Mouse (Mus musculus) cortical plate, adult 2 months (tissue): ENCODE data around the gene AI854703.

Experiments used
- CTCF ChIP-seq: fragments of 200-500 bp; IDR thresholded peaks from 2 replicates; pipeline ENCODE4 v1.5.1; 2011; ENCODE audit warnings: mild to moderate bottlenecking, control low read depth, low read length; ENCODE audit not compliant: insufficient read depth; ENCODE audit errors: extremely low read depth
- POLR2A ChIP-seq: fragments of 200-500 bp; IDR thresholded peaks from 2 replicates; pipeline ENCODE4 v1.6.1; 2011; ENCODE audit warnings: mild to moderate bottlenecking, low read length, control low read depth; ENCODE audit not compliant: insufficient read depth; ENCODE audit errors: extremely low read depth

DNA sequence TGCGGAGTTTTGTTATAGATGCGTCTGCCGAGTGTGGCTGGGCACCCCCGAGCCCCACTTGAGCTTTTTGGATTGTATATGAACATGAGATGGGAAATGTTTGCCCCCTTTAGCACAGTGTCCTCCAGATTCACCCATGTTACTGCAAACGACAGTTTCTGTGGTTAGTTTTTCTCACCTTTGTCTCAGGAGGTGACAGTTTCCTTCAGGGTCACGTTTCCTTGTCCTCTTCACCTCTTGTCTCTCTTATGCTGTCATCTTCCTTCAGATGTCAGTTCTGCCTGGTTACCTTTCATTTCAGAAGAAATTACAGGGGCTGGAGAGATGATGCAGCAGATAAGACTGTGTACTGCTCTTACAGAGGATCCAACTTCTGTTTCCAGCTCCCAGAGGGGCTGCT is 53.1 kb downstream of the AI854703 start:
- TF ChIP-seq CTCF: no peak
- TF ChIP-seq POLR2A: no peak
